Mouse (Mus musculus): ENCODE data around the gene Olfr651.

- TF ChIP-seq CTCF (IDR thresholded peaks at IDR 0.05; ENCODE audit: borderline replicate concordance, insufficient read depth, low read depth, low read length): no peak
- no peak for TF ChIP-seq POLR2A (IDR thresholded peaks at IDR 0.05; ENCODE audit: borderline replicate concordance, insufficient read depth, low read length)
Observed at GRCm38 (mm10) chr7:104552700-104553099, 2.8 kb downstream of the Olfr651 start.
